9 mouse cellular contexts compared by ENCODE assay signal in the genomic region with DNA sequence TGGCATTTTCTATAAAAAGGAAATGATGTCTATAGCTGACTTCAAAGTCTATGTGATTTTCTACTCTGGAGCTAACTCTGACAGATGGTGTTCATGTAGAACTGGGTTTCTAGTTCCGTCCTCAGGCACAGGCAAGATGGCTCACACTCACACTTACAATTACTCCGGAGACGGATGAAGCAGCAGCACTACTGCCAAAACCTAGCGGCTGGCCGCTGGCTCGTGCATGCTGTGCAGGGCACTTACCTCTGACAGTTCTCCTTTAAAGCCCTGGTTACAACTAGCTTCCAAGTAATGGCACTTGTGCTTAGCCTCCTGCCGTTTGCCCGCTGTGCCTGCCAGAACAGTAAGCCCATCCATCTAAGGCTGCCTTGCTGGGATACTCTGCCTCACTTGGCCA. TPM values are rescaled to one million over a fixed set of nuclear protein-coding genes. Genes with fewer than 3 reads are reported as not detected.
DNase-seq lines count a peak whose midpoint lies in the region; ATAC-seq lines count a peak whose summit lies in the region.
"Had no signal": no experiment of that assay in that cellular context is flagged by ENCODE, and none has a peak within 500 bp of the region (broad histone marks: within the 10 kb centered on the region; RNA-seq: fewer than 3 reads in every experiment).

No protein-coding gene starts in this region.

- peak; percentile 64; the same call in 1 of the 2 replicates for ATAC-seq in cerebellum, adult (ENCODE audit: insufficient number of reproducible peaks, low FRiP score, low TSS enrichment)
- ATAC-seq in granulocyte monocyte progenitor cell, adult 5-6 weeks (replicated peaks; ENCODE audit: poor library complexity, severe bottlenecking), result no peak

- peak; percentile 93 for DNase-seq in brain, adult 2 months (ENCODE audit: low read depth, low spot score)
- peak; percentile 20 to 40 for DNase-seq in frontal cortex, postnatal 25 days (ENCODE audit: low spot score in 2 of 2)
- peak; percentile 55 for DNase-seq in left cerebral cortex, adult 11 months (ENCODE audit: low spot score)
- DNase-seq in ovary, postnatal 36 days (ENCODE audit: low spot score), result no peak
- DNase-seq in lung, adult 18-20 months, result no peak
- no peak for DNase-seq in thymus, postnatal 0 days (ENCODE audit: low spot score)
- DNase-seq: thymus, postnatal 14 days had no signal

RNA-seq across cellular contexts. Expression of gene Ift81, which starts 47.7 kb away (rescaled TPM):
- total RNA-seq in granulocyte monocyte progenitor cell, adult 5-6 weeks (2014; fragmentation: Nextera tagmentation), result 0.67 and 1.5 TPM in 2 replicates
- 2.7 and 9.5 TPM in 2 replicates for total RNA-seq in granulocyte monocyte progenitor cell, adult 5-6 weeks (2017)
- 10.9 and 12.5 TPM in 2 replicates for polyA plus RNA-seq in thymus, postnatal 0 days (2015; fragmentation: Nextera tagmentation; extraction: Ambion mirVana)

Comparison
In these comparisons a context has a peak if more than half of its experiments do, and no peak if none do; other contexts are left out.
1. DNase-seq: peak in brain, adult 2 months (single experiment), frontal cortex, postnatal 25 days (2 of 2) and left cerebral cortex, adult 11 months (single experiment); none in ovary, postnatal 36 days (single experiment), lung, adult 18-20 months (0 of 2) and thymus, postnatal 0 days (single experiment).